Mouse (Mus musculus) monocyte, adult 2 months (primary cell): Measurements from ENCODE around the gene Rnf39.

Experiments used
- DNase-seq, 2 experiments: peaks; one replicate each; pipeline ENCODE4 v3.0.0; 2022; ENCODE audit warnings: low spot score in 2 of 2, low read depth in 1 of 2

The Rnf39 gene

DNA sequence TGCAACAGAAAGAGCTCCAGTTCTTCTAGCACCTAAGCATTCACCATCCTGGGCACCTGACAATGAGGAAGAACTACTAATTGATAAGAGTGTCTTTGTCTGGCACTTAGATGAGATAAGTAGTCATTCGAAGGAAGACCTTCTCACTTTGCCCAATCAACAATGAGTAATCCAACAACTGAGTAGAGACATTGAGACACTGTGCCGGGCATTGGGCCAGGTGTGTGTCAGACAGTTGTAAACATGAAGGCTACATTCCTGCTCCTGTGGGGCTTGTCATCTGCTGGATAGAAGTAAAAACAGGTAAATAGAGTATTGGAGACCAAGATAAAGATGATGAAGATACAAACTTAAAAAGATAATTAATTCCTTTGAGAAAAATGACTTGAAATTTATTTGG is 4.7 kb upstream of the Rnf39 start:
- no peak for DNase-seq

DNA sequence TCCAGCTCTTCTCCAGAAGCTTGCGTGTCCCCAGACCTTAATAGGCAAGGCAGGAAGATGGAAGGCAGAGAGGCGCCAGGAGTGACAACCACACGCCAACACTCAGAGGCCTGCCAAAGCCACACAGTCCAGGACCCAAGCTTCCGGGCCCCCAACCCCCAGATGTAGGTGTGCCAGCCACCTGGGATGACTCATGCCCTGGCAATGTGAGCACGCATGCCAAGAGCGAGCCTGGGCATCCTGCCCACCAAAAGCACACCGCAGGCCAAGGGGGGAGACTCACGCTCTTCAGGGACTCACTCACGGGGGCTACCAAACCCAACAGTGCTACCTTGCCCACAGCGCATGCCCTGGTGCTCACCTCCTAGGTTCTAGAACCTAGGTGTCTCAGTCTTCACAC is 327 bp upstream of the Rnf39 start:
- no peak for DNase-seq

- no peak for DNase-seq
These were observed 973 bp downstream of the Rnf39 start for GRCm38 (mm10) chr17:36943691-36944090.

- DNase-seq, result no peak
These were observed 1.5 kb downstream of the Rnf39 start for GRCm38 (mm10) chr17:36944121-36944775.

GRCm38 (mm10) chr17:36947051-36947819 is 4.5 kb downstream of the Rnf39 start:
- no peak for DNase-seq

GRCm38 (mm10) chr17:36948286-36948685 is 5.6 kb downstream of the Rnf39 start:
- no peak for DNase-seq

DNA sequence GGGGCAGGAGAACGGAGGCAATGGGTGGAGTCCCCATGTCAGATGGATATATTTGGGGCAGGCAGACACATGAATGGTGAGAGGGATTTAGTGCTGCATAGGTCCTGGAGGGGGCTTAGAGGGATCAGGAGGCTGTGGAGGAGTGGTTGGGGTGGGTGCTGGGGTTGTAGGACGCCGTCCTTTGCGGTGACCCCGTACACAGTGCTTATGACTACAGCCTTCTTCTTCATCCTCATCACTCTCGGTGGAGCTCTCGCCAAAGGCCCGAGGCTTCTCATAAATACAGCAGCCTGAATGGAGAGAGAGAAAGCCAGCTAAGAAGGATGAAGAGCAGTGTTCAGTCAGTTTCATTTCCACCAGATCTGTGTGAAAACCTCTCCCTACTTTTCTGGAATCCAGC is 6.5 kb downstream of the Rnf39 start:
- DNase-seq, result no peak

DNA sequence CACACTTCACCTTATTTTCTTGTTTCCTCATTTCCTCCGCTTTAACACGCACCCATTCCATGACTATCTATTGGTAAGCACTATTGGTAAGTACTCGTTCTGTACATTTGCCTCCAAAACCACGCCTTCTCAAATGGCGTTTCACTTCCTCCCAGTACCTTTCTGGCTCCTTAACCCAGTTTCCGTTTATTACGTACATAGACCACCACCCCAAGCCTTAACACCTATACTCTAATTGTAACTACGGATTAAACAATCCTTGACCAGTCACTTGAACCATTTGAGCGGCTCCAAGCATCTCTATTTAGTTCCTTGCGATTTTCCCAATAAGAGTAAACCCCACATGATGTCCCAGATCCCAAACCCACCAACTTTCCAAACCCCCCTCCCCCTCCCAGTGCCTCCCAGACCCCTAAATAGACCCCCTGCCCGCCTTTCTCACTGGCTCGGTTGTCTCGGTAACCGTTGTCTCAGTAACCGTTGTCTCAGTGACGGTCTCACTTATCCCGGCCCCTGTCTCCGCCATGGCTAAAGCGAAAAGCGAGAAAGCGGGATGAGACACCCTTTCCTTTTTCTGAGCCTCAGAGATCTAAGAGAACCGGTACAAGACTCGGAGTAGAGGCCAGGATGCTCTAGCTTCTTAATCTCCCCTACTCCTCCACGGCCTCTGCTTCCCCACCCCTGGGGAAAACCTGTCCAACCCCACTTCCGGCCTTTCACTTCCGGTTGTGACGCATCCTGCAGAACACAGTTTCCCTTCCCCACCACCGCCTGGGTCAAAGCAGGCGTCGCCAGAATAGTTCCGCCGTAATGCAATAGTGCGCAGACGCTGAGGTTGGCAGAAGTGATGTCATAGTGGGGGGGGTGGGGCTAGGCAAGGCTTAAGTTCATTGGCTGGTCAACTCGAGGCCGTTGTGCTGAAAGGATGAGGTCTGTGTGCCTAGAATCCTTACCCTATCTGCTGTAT is 8.5 kb downstream of the Rnf39 start, which contains the start of gene Ppp1r11:
TSS of gene Ppp1r11 (minus strand) at position 761 of the 967 bp plus-strand sequence.
- peak; percentile 91 to 93 for DNase-seq

DNA sequence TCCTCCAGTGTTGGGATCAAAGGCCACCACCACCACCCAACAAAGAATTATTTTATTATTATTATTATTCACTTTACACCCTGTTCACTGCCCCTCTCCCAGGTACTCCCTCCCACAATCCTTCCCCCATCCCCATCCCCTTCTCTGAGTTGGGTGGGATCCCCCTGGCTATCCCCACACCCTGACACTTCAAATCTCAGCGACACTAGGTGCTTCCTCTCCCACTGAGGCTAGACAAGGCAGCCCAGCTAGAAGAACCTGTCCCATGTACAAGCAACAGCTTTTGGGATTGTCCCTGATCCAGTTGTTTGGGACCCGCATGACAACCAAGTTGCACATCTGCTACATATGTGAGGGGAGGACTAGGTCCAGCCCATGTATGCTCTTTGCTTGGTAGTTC is 9.9 kb downstream of the Rnf39 start:
- no peak for DNase-seq

GRCm38 (mm10) chr17:36953062-36953461 is 10.3 kb downstream of the Rnf39 start:
- no peak for DNase-seq

GRCm38 (mm10) chr17:36957999-36958743 is 15.5 kb downstream of the Rnf39 start, which contains the start of the genes Znrd1 and Znrd1as:
Znrd1 (minus strand) TSS chr17:36958559.
Znrd1as (plus strand) TSS chr17:36958592.
- DNase-seq, result peak; percentile 82 to 88

- DNase-seq, result no peak
These were observed 16.2 kb downstream of the Rnf39 start for GRCm38 (mm10) chr17:36958884-36959283.

DNA sequence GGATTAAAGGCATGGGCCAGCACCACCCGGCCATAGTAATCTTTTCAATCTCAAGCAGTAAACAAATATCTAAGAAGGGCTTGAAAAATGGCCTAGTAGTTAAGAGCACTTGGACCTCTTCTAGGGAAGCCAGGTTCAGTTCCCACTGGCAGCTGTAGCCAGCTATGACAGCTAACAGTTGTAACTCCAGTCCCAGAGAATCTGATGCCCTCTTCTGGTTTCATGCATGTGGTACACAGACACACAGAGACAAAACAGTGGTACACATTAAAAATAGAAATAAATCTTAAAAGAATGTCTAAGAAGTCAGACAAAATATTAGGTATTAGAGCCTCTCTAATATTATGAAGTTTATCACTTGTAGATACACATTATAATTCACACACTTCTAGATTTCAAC is 18.4 kb downstream of the Rnf39 start:
- no peak for DNase-seq

GRCm38 (mm10) chr17:36966875-36967274 is 24.2 kb downstream of the Rnf39 start:
- DNase-seq, result no peak

- no peak for DNase-seq
These were observed 27.7 kb downstream of the Rnf39 start for GRCm38 (mm10) chr17:36970316-36970890.

- no peak for DNase-seq
These were observed 28.6 kb downstream of the Rnf39 start for GRCm38 (mm10) chr17:36971172-36971850.

GRCm38 (mm10) chr17:36972791-36973190 is 30.1 kb downstream of the Rnf39 start:
- DNase-seq, result no peak

GRCm38 (mm10) chr17:36973271-36973787 is 30.6 kb downstream of the Rnf39 start:
- DNase-seq, result no peak

DNA sequence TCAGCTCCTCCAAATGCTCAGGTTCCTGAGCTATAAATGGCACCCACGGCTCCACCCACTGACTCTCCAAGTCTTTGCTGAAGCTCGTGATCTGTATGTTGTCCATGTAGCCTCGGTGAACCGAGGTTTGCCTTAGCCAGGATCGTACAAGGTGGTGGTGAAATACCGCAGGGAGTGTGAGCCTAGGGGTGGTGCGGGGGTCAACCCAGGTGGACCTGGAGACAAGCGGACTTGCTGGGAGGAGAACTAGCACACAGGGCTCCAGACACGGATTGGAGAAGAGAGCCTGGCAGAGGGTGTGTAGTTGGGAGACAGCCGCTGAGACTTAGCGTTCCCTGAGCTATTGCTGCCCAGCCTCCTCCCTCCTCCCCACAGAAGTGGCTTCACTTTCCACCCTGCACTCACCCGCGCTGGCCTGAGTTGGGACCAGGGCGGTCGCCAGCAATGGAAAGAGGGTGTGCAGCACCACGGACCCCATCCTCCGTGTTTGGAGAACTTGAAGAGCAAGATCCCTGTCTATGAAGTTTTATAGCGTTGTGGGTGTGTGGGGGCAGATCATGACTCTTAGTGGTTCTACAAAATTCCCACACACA is 38.6 kb downstream of the Rnf39 start, which contains the start of gene 2410137M14Rik:
TSS of gene 2410137M14Rik (minus strand) at position 17 of the 593 bp plus-strand sequence.
- no peak for DNase-seq
